Mouse (Mus musculus) kidney, adult 8-10 months (tissue): ENCODE data around the gene Olfml2a.
"Not testable (repeated sequence)": the region's sequence is repeated elsewhere in the genome, so short reads cannot be mapped to it uniquely, and the experiment has no call there.

Source experiments
- DNase-seq, 2 experiments: peaks; one replicate each; pipeline ENCODE4 v3.0.0; 2022

The Olfml2a gene

GRCm38 (mm10) chr2:38987803-38988510 is 56.2 kb downstream of the Olfml2a start:
- no peak for DNase-seq

- DNase-seq = no peak
These were observed 57.2 kb downstream of the Olfml2a start for GRCm38 (mm10) chr2:38988929-38989328.

- DNase-seq = no peak
These were observed 60.2 kb downstream of the Olfml2a start for GRCm38 (mm10) chr2:38992004-38992403.

- DNase-seq = no peak
These were observed 60.7 kb downstream of the Olfml2a start for GRCm38 (mm10) chr2:38992452-38992851.

- DNase-seq = peak; percentile 87 to 92
These were observed 65.9 kb downstream of the Olfml2a start, which contains the start of gene Wdr38 for GRCm38 (mm10) chr2:38997386-38998374. Wdr38 (plus strand) TSS chr2:38997476.

GRCm38 (mm10) chr2:38999381-38999780 is 67.6 kb downstream of the Olfml2a start:
- DNase-seq = no peak

GRCm38 (mm10) chr2:38999910-39000586 is 68.3 kb downstream of the Olfml2a start:
- DNase-seq = peak; percentile 58 to 60

GRCm38 (mm10) chr2:39000587-39000919 is 68.8 kb downstream of the Olfml2a start:
- no peak for DNase-seq

- peak in 1 of 2 experiments; percentile 37 for DNase-seq
These were observed 70.1 kb downstream of the Olfml2a start for GRCm38 (mm10) chr2:39001866-39002265.

GRCm38 (mm10) chr2:39003106-39003505 is 71.3 kb downstream of the Olfml2a start:
- no peak for DNase-seq

GRCm38 (mm10) chr2:39003512-39003911 is 71.7 kb downstream of the Olfml2a start:
- DNase-seq = no peak

- peak in 1 of 2 experiments; percentile 28 for DNase-seq
These were observed 72.6 kb downstream of the Olfml2a start for GRCm38 (mm10) chr2:39004372-39004771.

GRCm38 (mm10) chr2:39004880-39005435 is 73.2 kb downstream of the Olfml2a start, which contains the start of gene Arpc5l:
Arpc5l (plus strand) TSS chr2:39005348.
- peak; percentile 89 to 92 for DNase-seq

GRCm38 (mm10) chr2:39005574-39006079 is 73.8 kb downstream of the Olfml2a start, which contains the start of gene Rpl35:
Rpl35 (minus strand) TSS chr2:39005624.
- peak in 1 of 2 experiments; percentile 71 for DNase-seq

- DNase-seq = no peak
These were observed 74.5 kb downstream of the Olfml2a start for GRCm38 (mm10) chr2:39006149-39006730.

- peak; percentile 91 to 94 for DNase-seq
These were observed 76.1 kb downstream of the Olfml2a start for GRCm38 (mm10) chr2:39007865-39008264.

GRCm38 (mm10) chr2:39008350-39008851 is 76.6 kb downstream of the Olfml2a start:
- DNase-seq = no peak

- peak in 1 of 2 experiments; percentile 23 for DNase-seq
These were observed 77.2 kb downstream of the Olfml2a start for GRCm38 (mm10) chr2:39008954-39009365.

- not testable (repeated sequence) for DNase-seq
These were observed 78.4 kb downstream of the Olfml2a start for GRCm38 (mm10) chr2:39010144-39010543.

GRCm38 (mm10) chr2:39011264-39011663 is 79.5 kb downstream of the Olfml2a start:
- DNase-seq = no peak

- no peak for DNase-seq
These were observed 80.2 kb downstream of the Olfml2a start for GRCm38 (mm10) chr2:39011971-39012370.
